Mouse (Mus musculus) right cerebral cortex, postnatal 10 days (tissue): ENCODE data around the gene Emc1.
"Not testable (repeated sequence)": the region's sequence is repeated elsewhere in the genome, so short reads cannot be mapped to it uniquely, and the experiment has no call there.

Experiments
- DNase-seq, 2 experiments: peaks; one replicate each; pipeline ENCODE4 v3.0.0; 2021; ENCODE audit warnings: low spot score in 2 of 2

Gene Emc1

GRCm38 (mm10) chr4:139357211-139357610, 4.8 kb downstream of the Emc1 start:
- no peak for DNase-seq

GRCm38 (mm10) chr4:139360761-139361548, 8.6 kb downstream of the Emc1 start:
- no peak for DNase-seq

- DNase-seq = no peak
These were observed 14.9 kb downstream of the Emc1 start for GRCm38 (mm10) chr4:139367336-139367735.

DNA sequence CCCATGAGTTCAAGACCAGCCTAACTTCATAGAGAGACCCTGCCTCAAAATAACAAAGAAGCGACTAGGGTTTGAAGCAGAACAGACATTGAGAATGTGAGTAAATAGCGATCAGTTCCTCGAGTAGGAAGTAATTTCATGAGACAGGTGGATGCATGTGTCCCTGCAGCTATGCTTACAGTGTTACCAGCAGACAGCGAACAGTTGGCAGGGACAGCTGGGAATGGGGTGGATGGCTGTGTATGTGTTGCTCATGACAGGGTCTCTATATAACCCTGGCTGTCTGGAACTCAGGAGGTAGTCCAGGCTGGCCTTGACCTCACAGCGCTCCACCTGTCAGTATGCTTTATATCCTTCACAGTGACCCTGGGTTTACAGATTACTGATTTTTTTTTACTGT, 15.7 kb downstream of the Emc1 start:
- no peak for DNase-seq

- no peak for DNase-seq
These were observed 20.7 kb downstream of the Emc1 start for GRCm38 (mm10) chr4:139373130-139373529.

DNA sequence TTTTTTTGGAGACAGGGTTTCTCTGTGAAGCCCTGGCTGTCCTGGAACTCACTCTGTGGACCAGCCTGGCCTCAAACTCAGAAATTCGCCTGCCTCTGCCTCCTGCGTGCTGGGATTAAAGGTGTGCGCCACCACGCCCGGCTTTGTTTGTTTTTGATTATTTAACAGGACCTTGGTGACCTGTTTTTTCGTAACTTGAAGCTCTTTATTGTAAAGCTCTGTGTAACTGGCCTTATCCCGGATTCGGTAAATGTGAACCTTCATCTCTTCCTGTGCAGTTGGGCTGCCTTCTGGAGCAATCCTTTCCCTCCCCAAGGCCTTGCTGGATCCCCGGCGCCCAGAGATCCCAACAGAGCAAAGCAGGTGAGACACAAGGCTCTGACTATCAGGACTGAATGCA, 21.1 kb downstream of the Emc1 start:
- DNase-seq = no peak

DNA sequence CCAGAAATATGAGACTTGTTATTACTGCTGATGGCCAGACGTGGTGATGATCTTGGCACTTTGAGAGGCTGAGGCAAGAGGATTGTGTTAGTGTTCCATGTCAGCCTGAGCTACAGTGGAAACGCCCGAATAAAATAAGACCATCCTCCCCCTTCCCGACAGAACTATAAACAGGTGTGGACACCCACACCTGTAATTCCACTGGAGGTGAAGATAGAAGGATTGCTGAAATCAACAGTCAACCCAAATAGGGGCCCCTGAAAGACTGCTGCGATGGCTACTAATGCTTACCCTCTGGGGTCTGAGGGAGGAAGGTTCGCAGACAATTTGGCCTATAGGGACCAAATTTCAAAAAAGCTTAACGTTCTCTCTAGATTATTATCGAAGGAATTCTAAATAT, 27.3 kb downstream of the Emc1 start:
- DNase-seq = no peak

GRCm38 (mm10) chr4:139380207-139380748, 27.9 kb downstream of the Emc1 start:
- peak; percentile 99 to 100 for DNase-seq

- peak; percentile 43 to 46 for DNase-seq
These were observed 28.5 kb downstream of the Emc1 start for GRCm38 (mm10) chr4:139380775-139381451.

DNA sequence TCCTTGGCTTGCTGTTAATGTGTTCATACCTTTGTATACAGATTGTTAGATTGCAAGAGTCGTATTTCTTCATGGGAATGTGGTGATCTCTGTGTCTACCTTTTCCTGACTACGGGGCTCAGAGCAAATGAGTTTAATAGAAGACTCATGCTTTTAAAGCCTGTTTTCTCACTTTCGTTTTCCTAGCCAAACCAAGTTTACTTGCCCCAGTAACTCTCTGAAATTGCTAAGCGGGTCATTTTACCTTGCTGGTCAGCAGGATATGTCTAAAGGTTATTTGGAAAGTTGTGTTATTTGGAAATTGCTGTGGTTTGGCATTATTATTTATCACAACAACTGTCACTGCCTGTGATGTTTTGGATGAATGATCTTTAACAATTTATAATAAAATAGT, 29.1 kb downstream of the Emc1 start:
- no peak for DNase-seq

DNA sequence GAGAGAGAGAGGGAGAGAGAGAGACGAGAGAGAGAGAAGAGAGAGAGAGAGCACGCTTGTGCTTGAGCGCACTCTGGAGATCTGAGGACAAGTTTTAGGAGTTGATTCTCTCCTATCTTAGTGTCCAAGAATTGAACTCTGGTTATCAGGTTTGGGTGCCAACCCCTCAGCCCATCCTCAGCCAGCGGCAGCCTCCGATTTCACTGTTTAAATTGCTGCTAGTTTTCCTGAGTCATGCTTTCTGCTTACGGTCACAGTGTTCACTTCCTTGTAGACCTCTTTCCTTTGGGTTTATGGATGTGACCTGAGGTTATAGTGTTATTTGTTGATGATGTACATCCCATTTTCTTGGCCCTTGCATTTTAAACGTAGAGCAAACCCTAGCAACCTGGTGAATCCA, 29.8 kb downstream of the Emc1 start:
- DNase-seq = no peak

DNA sequence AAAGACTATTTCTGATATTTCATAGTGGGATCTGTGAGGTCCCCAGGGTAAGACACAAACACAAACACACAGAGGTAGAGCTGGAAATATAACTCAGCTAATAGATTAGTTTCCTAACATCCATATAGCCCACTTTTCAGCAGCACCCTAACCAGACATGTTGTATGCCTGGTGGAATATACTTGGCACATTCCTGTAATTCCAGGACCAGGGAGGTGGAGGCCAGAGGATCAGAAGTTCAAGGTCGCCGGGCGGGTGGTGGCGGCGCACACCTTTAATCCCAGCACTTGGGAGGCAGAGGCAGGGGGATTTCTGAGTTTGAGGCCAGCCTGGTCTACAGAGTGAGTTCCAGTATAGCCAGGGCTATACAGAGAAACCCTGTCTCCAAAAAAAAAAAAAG, 33.5 kb downstream of the Emc1 start:
- DNase-seq = not testable (repeated sequence)

DNA sequence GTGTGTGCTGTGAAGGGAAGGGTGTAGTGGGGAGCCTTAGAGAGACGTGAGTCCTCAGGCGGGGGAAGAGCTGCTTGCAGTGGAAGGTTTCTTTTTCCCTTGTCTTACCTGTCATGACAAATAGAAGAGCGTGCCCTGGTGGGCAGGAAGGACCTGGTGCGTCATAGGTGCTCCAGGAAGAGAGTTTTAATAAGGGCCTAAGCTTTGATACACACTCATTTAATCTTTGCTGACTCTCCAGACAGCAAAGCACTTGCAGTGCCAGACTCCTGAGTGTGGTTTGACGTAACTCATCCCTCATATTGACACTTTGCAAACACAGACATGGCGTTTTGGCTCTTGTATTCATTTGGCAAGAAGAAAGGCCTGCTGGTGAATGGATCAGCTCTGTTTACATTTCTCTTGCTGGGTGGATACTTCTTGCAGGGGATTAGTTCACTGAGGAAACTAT, 34.5 kb downstream of the Emc1 start:
- DNase-seq = no peak

GRCm38 (mm10) chr4:139389557-139389956, 37.2 kb downstream of the Emc1 start:
- no peak for DNase-seq

GRCm38 (mm10) chr4:139395431-139395830, 43.0 kb downstream of the Emc1 start:
- no peak for DNase-seq

DNA sequence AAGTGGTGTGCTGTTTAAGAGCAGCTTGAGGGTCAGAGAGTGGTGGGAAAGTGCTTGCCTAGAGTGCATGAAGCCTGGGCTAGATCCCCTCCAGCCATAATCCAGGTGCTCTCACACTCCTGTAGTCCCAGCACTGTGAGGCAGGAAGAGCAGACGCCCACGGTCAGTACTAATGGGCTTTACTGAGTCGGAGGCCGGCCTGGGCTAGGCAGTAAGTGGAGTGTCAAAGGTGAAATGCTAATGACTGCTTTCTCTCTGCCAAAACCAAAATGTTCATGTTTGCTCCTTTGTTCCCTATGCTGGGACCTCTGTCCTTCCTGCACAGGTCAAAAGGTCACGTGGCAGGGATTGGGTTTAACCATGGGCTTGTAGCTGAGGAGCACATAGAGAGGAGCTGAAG, 48.1 kb downstream of the Emc1 start:
- DNase-seq = no peak

- no peak for DNase-seq
These were observed 50.8 kb downstream of the Emc1 start for GRCm38 (mm10) chr4:139403214-139403613.

- no peak for DNase-seq
These were observed 59.0 kb downstream of the Emc1 start for GRCm38 (mm10) chr4:139411351-139411750.

DNA sequence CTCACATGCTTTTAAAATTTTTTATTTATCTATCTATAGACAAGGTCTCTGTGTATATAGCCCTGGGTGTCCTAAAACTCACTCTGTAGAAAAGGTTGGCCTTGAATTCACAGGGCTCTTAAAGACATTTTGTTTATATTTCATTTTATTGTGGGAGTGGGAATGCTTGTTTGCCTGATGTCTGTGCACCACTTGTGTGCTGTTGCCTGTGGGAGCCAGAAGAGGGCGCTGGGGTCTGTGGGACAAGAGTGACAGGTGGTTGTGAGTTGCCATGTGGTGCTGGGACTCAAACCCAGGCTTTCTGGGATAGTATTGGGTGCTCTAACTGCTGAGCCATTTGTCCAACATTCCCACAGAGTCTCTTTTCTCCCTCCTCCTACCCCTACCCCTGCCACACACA, 65.5 kb downstream of the Emc1 start:
- DNase-seq = no peak

DNA sequence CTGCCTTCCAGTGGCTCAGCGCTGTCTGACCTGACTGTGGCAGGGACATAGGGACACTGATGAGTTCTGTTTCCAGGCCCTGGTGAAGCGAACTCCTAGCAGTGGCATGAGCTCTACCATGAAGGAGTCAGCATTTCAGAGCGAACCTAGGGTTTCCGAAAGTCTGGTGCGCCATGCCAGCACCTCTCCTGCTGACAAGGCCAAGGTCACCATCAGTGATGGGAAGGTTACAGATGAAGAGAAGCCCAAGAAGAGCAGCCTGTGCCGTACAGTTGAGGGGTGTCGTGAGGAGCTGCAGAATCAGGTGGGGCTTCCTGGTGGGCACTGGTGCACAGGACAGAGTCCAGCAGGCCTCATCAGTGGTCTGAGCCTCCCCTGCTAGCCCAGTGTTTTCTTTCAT, 69.2 kb downstream of the Emc1 start:
- no peak for DNase-seq

DNA sequence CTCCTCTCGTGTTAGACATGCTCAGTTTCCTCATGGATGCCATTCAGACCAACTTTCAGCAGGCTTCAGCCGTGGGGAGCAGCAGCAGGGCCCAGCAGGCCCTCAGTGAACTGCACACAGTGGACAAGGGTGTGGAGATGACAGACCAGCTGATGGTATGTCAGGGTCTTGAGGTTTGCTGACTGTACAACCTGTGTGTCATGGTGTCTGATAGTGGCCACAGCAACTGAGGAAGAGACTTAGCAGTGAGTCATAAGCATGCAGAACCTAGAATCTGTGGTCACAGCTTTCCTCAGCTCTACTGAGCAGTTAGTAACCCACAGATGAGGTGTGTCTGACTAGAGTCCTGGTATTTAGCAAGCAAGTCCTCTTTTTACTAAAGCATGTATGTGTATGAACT, 70.0 kb downstream of the Emc1 start:
- no peak for DNase-seq

DNA sequence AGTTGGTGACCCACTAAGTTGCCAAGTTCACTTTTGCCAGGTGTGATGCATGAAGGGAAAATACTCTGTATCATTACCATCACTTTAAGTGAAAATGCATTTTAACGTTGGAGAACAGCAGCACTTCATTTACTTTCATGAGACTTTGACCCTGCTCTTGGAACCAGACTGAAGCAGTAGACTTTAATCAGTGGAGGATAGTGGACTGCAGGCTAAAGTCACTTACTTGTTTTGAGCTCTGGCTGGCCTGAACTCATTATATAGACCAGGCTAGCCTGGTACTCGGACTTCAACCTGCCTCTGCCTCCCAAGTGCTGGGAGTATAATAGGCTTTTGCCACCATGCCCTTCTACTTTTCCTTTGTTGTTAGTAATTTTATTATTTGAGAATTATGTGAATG, 70.9 kb downstream of the Emc1 start:
- DNase-seq = no peak
